Mouse (Mus musculus): Measurements from ENCODE around the gene Gabbr1. TPM values are rescaled to one million over a fixed set of nuclear protein-coding genes. Genes with fewer than 3 reads are reported as not detected.

Gabbr1 gene
- total RNA-seq, 2 experiments from 2014 or later, result 8.8 to 11.0 TPM

DNA sequence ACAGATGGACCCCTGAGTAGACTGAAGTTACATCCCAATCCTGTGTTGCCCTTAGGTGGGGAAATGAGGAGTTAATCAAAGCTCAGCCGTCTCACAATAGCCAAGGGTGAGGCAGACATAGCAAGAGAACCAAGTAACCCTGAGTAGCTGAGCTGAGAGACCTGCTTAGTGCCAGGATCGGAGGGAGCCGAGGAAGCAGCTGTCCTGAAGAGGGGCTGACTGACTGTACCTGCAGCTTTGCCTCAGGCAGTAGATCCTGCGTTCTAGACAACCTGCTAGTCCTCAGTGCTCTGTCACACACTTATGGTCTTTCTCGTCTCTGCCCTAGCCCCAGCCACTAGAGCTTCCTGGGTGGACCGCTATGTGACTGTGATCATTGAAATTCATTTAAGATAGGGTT is 29.4 kb downstream of the Gabbr1 start:
- DNase-seq, result no peak

DNA sequence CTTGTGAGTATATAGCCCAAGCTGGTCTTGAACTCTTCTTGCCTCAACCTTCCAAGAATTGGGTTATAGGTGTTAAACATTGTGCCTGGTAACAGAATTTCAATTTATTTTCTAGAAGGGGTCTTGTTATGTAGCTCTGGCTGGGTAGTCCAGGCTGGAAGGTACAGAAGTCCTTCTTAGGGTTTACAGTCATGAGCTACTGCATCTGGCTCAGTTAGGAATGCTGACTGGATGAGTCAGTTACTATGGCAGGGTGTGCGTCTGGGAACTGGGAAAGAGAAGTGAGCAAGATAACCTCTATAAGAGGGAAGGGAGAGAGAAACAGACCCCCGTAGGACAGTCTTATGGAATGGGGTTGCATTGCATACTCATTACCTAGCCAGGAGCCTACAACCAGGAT is 30.0 kb downstream of the Gabbr1 start:
- DNase-seq, result no peak

DNA sequence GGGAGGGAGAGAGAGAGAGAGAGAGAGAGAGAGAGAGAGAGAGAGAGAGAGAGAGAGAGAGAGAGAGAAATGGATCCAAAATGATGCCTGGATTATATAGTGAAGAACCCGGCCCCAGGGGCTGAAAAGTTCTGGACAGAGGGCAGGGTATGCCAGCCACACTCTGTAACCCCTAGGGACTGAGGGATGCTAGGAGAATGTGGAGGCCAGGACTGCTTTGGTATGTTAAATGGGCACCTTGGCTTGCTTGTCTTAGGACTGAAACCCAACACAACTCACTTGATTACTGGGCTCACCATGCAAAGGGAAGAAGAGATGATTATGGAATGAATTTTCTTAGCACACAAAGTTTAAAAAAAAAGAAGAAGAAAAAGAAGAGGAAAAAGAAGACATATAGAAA is 32.4 kb downstream of the Gabbr1 start:
- no peak for DNase-seq

DNA sequence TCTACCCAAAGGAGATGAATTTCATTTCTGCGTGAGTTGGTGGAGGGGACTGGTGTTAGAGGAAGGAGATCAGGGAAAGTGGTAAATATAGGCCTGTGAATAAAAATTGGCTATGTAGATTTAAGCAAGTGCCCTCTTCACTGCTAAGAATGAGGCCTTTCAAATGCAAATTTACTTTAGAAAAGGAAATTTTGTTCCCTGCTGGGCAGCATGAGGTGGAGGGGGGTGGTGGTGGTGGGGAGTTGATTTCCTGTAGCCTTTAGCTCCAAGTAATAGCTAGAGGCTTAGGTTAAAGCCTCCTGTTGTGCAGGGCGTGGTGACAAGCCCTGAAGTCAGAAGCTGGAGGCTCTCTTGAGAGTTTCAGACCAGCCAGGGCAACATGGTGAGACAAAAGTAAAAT is 33.2 kb downstream of the Gabbr1 start:
- no peak for DNase-seq

DNA sequence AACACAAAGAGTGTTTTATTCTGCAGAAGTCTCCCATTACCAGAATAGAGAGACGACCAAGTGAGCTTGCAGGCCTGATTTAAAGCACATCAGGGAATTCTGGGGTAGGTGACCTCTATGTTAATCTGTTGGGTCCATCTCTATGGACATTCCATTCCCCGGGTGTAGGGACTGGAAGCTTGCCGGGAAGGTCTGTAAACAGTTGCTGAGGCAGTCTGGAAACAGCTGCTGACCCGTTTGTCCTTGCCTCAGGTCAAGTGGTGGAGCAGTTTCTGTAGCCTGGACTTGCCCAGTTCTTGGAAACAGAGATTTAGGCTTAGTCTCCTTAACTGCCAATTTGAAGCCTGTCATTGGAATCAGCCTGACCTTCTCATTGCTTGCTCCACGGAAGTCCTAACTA is 34.4 kb downstream of the Gabbr1 start:
- DNase-seq, result peak; percentile 50

DNA sequence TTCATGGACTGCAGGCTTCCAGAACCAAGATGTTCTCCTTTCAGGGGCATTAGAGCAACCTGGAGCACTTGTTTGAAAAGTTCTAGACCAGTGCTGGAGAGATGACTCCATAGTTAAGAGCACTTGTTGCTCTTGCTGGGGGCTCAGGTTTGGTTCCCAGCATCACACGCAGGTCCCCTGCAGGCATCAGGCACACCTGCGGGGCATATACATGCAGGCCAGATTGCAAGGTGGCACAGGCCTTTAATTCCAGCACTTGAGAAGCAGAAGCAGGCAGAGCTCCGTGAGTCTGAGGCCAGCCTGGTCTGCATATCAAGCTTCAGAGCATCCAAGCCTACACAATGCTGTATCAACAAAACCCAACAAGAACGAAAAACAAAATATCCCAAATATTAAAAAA is 35.9 kb downstream of the Gabbr1 start:
- DNase-seq, result no peak

DNA sequence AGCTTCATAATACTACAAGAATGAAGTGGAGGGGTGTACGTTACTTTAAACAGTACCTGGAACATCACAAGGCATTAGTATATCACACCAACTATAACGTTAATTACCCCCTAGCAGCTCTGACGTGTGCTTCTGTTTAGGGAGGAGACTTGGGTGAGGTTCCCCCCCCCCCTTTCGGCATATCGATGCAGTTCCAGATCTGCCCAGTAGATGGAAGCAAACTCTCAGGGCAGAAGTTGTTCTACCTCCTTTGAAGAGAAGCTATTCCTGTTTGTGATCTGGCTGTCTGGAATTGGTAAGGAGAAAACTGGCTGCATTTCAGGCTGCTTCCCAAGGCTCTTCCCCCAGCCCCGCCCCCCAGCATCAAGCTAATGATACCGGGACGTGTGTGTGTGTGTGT is 37.6 kb downstream of the Gabbr1 start:
- peak; percentile 31 for DNase-seq

DNA sequence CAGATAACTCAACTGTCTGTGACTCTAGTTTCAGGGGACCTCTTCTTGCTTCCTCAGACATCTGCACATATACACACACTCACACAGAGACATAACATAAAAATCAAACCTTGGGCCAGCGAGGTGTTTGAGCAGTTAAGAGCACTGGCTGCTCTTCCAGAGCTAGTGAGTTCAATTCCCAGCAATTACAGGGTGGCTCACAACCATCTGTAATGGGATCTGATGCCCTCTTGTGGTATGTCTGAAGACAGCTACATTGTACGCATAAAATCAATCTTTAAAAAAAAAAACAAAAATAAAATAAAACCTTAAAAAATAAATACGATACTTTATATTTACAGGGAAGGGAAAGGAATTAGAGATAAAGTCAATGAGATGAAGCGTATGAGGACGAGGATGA is 38.9 kb downstream of the Gabbr1 start:
- DNase-seq, result no peak

DNA sequence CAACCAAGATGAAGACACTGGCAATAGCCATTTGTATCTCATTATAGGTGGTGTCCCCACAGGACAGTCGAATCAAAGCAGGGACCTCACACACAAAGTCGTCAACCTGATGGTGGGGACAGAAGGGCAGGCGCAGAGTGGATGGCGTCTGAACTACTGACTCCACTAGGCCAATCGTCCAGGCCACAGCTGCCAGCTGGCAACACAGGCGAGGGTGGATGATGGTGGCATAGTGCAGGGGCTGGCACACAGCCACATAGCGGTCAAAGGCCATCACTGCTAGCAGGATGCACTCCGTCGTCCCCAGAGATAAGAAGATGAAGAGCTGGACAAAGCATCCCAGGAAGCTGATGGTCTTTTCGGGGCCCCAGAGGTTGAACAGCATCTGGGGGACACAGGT is 39.8 kb downstream of the Gabbr1 start:
- DNase-seq, result no peak

DNA sequence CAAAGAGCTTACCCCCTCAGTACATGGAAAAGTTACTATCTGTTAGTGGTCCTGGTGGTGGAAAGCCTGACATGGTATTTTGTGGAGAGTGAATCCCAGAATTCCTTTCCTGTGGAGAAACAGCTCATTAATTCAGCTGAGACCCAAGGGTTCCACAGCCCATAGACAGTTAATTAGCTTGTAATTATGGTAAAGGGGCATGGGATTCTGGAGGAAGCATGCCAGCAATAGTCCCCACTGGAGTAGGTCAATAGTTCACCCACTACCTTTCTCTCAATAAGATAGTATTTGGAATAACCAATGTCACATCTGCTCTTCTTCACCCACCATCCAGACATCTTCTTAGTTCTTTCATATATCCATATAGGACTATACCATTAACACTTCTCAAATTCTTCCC is 42.6 kb downstream of the Gabbr1 start, which contains the start of gene Olfr90:
Olfr90 (minus strand) TSS at position 101 of the 400 bp plus-strand sequence.
- DNase-seq, result no peak

DNA sequence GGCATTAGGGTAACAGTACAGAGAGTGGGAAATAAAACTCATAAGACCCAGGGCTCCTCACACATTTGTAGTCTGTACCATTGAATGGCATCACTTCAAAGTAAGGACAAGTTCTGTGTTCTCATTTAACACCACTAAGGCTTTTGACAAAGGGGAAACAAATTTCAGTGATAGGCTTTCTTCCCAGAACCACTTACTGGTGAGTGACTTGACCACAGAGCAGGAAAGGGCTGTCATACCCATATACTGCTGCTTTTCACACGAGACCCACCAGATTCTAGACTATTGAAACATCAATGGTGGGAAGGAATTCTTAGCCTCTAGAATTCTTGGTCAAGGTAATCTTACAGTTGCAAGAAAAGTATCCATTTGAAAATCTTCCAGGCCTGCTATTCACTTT is 46.4 kb downstream of the Gabbr1 start:
- no peak for DNase-seq

DNA sequence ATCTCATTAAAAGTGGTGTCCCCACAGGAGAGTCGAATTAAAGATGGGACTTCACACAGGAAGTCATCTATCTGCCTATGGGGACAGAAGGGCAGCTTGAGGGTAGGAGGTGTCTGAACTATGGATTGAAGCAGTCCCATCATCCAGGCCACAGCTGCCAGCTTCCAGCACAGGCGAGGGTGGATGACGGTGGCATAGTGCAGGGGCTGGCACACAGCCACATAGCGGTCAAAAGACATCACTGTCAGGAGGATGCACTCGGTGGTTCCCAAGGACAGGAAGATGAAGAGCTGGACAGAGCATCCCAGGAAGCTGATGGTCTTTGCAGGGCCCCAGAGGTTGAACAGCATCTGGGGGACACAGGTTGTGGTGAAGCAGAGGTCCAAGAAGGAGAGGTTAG is 47.5 kb downstream of the Gabbr1 start:
- no peak for DNase-seq

DNA sequence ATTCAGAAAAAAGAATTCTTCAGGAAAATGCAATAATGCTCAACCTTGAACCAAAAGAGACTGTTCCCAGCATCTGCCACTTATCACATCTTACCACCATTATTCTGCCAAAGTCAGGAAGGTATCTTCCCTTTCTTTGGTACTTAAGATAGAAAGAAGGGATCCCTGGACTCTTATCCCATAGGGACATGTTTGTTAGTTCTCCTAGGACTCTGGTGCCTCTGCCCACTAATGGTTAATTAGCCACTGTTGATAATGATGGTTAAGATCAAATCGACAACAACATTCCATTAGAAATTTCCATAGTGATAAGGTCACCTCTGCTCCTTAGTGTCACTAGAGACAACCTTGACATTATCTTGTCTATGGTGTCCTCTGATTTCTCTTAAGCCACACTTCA is 52.4 kb downstream of the Gabbr1 start, which contains the start of gene Olfr91:
Olfr91 (minus strand) TSS at position 101 of the 400 bp plus-strand sequence.
- DNase-seq, result no peak

DNA sequence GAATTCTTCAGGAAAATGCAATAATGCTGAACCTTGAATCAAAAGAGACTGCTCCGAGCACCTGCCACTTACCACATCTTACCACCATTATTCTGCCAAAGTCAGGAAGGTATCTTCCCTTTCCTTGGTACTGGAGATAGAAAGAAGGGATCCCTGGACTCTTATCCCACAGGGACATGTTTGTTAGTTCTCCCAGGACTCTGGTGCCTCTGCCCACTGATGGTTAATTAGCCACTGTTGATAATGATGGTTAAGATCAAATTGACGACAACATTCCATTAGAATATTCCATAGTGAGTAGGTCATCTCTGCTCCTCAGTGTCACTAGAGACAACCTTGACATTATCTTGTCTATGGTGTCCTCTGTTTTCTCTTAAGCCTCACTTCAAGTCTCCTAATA is 74.2 kb downstream of the Gabbr1 start, which contains the start of gene Olfr92:
Olfr92 (minus strand) TSS at position 101 of the 400 bp plus-strand sequence.
- DNase-seq, result no peak

Other genes starting within 250 kb of the Gabbr1 start
- gene H2-M10.6, start 233.8 kb upstream of the Gabbr1 start, total RNA-seq (2021), result not detected
- gene Trim26, start 208.8 kb upstream of the Gabbr1 start, total RNA-seq (2021), result 10 to 100 TPM; 15.2 to 16.7 TPM
- not detected for gene Trim15, start 178.8 kb upstream of the Gabbr1 start, total RNA-seq (2021)
- gene Trim10, start 176.4 kb upstream of the Gabbr1 start, total RNA-seq (2021), result under 1 TPM in 1 of 2 experiments, not detected in 1; 0.16 TPM
- gene Trim40, start 155.8 kb upstream of the Gabbr1 start, total RNA-seq (2021), result not detected
- gene Trim31, start 147.8 kb upstream of the Gabbr1 start, total RNA-seq (2021), result not detected
- gene Rnf39, start 103.0 kb upstream of the Gabbr1 start, total RNA-seq (2021), result under 1 TPM in 1 of 2 experiments, not detected in 1; 0.38 TPM
- 10 to 100 TPM; 47.3 to 64.5 TPM for gene Ppp1r11, start 94.2 kb upstream of the Gabbr1 start, total RNA-seq (2021)
- gene Znrd1, start 87.4 kb upstream of the Gabbr1 start, total RNA-seq (2021), result 10 to 100 TPM; 18.0 to 20.6 TPM
- 10 to 100 TPM; 13.7 to 15.1 TPM for gene Znrd1as, start 87.4 kb upstream of the Gabbr1 start, total RNA-seq (2021)
- gene 2410137M14Rik, start 64.7 kb upstream of the Gabbr1 start, total RNA-seq (2021), result not detected
- not detected for gene H2-M5, start 56.4 kb upstream of the Gabbr1 start, total RNA-seq (2021)
- gene Zfp57, start 44.8 kb upstream of the Gabbr1 start, total RNA-seq (2021), result under 1 TPM; 0.78 to 0.82 TPM
- gene Mog, start 22.6 kb upstream of the Gabbr1 start, total RNA-seq (2021), result not detected
- not detected for gene Olfr90, start 42.5 kb downstream of the Gabbr1 start, total RNA-seq (2021)
- not detected for gene Olfr91, start 52.3 kb downstream of the Gabbr1 start, total RNA-seq (2021)
- gene Olfr92, start 74.1 kb downstream of the Gabbr1 start, total RNA-seq (2021), result not detected
- gene Olfr93, start 115.5 kb downstream of the Gabbr1 start, total RNA-seq (2021), result not detected
- not detected for gene Ubd, start 147.9 kb downstream of the Gabbr1 start, total RNA-seq (2021)
- gene Olfr94, start 155.0 kb downstream of the Gabbr1 start, total RNA-seq (2021), result not detected
- not detected for gene Olfr95, start 167.2 kb downstream of the Gabbr1 start, total RNA-seq (2021)
- gene Olfr96, start 174.2 kb downstream of the Gabbr1 start, total RNA-seq (2021), result not detected
- not detected for gene Olfr97, start 191.4 kb downstream of the Gabbr1 start, total RNA-seq (2021)
- gene Olfr98, start 217.8 kb downstream of the Gabbr1 start, total RNA-seq (2021), result not detected
- gene H2-M3, start 224.3 kb downstream of the Gabbr1 start, total RNA-seq (2021), result 1 to 10 TPM in 1 of 2 experiments, under 1 TPM in 1; 0.99 to 1.3 TPM
- not detected for gene Olfr99, start 237.5 kb downstream of the Gabbr1 start, total RNA-seq (2021)